Mouse (Mus musculus) heart, postnatal 4 days (tissue): Measurements from ENCODE around the gene Abca8b. TPM values are rescaled to one million over a fixed set of nuclear protein-coding genes. Genes with fewer than 3 reads are reported as not detected.
"Not testable (repeated sequence)": the region's sequence is repeated elsewhere in the genome, so short reads cannot be mapped to it uniquely, and the experiment has no call there.

Source experiments
- DNase-seq: peaks from one replicate; pipeline ENCODE4 v3.0.0; 2021
- total RNA-seq, 2 experiments: library from RNA; stranded (reverse); gene quantifications; 2 replicates each; pipeline ENCODE4 v1.2.3; 2021

Gene Abca8b
- total RNA-seq, 2 experiments from 2014 or later, result 4.5 to 4.7 TPM

DNA sequence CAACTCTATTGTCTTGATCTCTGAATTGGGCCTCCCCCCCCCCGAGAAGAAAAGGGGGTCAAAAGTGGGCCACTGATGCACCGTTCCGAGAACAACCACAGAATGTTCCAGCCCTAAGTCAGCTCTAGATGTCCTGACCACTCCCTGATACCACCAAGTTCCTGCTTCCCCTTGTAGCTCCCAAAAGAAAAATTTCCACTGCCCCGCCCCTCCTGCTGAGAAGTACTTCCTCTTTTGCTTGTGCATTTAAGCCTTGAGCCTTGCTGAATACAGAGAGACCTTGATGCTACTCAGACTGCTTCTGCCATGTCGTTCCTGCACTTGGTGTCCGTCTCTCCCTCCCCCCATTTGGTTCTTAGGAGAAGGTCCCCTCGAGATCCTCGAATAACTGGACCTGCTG lies 82.5 kb downstream of the Abca8b start:
- not testable (repeated sequence) for DNase-seq

- DNase-seq, result not testable (repeated sequence)
These were observed 83.5 kb downstream of the Abca8b start for GRCm38 (mm10) chr11:109912118-109912517.

DNA sequence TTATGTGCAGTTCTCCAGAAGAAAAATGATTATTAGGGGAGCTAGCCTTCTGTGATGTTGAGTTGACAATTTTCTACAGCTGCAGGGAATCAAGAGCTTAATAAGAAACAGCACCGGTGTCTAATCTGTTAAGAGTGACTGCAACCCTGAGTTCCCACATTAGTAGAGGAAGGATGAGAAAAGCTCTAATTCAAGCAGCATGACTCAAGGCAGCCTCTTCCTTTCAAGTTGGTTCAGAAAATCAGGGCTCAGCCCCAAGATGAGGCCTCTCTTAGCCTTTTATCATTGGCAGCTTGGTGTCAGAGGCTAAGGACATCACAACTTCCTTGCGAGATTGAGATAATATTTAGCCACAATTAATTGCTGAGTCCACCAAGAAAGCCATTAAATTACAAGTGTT lies 85.8 kb downstream of the Abca8b start:
- DNase-seq, result no peak

- no peak for DNase-seq
These were observed 87.2 kb downstream of the Abca8b start for GRCm38 (mm10) chr11:109908207-109909031.

DNA sequence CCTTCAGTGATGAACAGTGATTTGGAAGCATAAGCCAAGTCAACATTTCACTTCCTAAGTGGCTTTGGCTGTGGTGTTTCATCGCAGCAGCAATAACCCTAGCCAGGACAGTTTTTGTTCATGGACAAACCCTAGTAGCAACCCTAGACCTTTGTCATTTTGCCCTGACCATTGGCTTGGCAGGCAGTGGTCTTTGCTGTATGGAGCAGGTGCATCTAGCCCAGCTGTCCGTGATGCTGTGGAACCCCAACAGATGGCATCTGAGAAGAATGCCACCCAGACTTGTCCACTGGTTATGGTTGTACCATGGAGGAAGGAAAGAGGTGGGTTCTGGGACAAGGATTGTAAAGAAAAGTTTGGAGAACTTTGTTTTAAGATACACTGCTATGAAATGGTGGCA lies 88.1 kb downstream of the Abca8b start:
- DNase-seq, result no peak

DNA sequence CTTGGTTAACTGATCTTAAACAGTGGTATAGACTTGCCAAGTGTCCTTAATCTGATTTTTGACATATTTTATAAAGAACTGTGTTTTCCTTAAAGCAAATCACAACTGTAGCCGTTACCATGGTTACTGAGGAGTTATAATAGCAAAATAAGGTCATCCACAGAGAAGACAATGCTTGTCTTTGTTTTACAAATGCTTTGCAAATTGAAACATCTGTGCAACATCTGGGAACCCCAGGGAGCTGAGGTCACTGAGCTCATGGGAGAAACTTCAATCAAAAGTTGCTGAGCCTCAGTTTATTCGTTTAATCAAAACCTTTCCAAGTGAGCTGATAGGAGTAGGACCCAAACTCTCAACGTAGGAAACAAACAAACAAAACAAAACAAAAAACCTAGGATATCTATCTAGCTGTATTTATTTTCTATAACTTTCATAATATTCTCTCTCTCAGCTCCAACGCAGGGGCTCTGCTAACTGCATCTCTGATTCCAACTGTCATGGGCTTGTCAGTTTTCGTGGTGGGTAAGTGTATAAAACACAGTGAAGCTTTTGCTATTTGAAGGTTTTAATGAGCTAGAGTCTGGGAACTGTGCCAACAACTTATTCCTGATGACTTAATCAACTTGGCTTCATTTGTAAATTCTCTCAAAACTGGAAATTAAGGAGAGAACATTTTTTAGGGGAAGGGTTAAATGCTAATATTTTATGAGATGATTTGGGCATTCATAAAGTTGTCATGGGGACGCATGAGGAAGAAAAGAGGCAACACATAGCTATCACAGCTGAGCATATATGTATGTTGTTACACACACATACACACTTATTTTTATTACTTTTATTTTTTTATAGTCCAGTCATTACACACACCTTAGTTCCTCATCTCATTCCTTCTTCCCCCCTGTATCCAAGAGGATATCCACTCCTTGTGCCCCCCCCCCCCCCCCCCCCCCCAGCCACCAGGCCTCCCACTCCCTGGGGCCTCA lies 92.7 kb downstream of the Abca8b start:
- DNase-seq, result peak; percentile 42

DNA sequence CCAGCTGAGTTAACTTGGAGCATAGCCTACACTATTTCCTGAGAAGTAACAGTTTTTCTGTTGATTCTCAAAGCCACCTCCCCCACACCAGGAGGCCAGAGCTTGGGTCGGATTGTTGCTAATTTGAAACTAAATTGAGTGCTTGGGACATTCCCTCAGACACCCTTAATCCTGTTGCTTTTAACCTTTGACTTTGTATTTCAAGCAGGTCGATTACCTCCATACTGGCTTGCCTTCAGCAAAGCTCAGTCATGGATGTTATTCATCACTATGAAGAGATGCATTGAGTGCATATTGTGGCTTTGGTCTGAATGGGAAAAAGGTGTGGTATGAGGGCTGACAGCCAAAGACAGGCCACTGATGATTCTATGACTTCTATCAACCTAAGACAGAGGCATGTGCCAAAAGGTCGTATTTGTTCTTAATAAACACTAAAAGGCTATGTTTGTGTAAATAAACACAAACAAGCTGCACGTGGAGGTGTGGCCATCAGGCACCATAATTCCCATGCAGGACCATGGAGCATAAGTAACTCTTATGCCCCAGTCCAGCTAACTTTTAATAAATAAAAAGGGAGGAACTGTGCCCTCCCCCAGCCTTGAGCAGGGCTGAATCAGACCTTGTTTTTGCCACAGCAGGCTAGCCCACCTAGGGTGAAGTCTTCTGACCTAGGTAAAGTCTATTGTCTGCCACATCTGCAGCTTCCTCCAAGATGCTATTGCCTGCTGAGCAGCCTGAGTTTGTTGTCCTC lies 95.0 kb downstream of the Abca8b start:
- no peak for DNase-seq

- DNase-seq, result no peak
These were observed 96.7 kb downstream of the Abca8b start for GRCm38 (mm10) chr11:109898791-109899467.

GRCm38 (mm10) chr11:109895952-109896530 lies 99.6 kb downstream of the Abca8b start:
- no peak for DNase-seq

GRCm38 (mm10) chr11:109895496-109895895 lies 100.1 kb downstream of the Abca8b start:
- peak; percentile 9 for DNase-seq

DNA sequence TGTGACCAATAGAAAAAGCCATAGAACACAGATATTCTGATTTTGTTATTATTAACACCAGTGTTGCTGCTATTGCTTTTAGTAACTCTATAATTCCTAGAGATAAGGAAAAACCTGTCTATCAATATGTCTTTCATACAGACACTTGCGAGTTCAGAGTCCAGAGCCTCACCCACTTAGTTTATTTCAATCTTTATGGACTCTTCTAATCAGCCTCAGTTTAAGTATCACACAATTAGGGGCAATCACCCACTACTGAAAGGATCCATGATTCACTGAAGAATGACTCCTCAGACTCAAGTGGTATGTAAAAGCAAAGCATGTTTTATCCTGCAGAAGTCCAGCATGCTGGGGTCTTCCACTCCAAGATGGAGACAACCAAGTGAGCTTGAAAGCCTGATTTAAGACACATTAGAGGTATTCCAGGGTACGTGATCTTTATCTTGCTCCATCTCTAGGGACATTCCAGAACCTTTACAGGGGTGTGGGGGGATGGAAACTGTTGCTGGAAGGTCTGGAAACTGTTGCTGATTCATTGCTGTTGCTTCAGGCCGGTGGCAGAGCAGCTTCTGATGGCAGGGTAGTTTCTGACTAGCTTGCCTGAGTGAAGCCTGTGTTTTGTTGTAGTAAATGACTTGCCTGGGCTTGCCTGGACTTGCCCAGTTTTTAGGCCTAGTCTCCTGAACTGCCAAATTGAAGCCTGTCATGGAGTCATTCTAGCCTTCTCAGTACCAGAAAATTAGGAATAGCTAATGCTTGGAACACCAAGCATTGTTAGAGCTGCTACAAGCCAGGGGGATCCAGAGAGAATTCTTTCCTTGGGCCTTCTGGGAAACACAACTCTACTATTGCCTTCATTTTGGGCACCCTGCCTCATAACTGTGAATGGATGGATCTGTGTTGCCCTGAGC lies 101.5 kb downstream of the Abca8b start:
- no peak for DNase-seq

- peak; percentile 22 for DNase-seq
These were observed 103.7 kb downstream of the Abca8b start for GRCm38 (mm10) chr11:109891989-109892386.

DNA sequence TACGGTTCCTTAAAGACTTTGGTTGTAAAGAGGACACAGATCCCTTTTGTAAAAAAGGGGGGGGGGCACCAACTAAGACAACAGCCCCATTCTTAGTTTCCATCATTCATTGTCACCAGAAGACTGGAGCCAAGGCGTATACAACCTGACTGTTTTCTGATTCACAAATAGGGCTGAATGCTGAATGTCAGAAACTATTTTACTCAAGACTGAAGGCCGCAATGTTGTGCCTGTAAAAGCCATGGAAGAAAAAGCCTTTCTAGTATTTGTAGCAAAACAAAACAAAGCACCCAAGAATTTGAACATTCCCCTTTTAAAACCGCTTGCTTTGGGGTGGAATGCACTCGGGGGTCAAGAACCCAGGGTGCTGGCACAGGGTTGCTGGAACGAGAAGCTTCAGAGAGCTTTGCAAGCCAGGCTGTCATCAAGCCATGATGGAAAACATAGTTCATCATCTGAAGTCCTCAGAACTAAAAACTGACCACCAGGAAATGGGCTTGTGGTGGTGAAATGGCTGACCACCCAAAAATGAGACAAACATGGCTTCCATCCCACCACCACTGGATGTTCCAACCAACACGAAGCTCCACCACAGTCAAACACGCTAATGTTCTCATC lies 104.2 kb downstream of the Abca8b start:
- DNase-seq, result peak; percentile 28

GRCm38 (mm10) chr11:109889595-109889994 lies 106.0 kb downstream of the Abca8b start:
- no peak for DNase-seq

DNA sequence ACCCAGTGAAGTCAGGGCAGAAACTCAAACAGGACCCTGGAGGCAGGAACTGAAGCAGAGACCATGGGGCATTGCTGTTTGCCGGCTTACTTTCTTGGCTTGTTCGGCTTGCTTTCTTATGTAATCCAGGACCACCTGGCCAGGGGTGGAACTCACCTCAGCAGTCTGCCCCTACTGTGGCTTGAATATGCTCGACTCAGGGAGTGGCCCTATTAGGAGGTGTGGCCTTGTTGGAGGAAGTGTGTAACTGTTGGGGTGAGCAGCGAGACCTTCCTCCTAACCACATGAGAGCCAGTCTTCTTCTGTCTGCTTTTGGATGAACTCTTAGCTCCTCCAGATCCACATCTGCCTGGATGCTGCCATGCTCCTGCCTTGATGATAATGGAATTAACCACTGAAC lies 108.9 kb downstream of the Abca8b start:
- no peak for DNase-seq

DNA sequence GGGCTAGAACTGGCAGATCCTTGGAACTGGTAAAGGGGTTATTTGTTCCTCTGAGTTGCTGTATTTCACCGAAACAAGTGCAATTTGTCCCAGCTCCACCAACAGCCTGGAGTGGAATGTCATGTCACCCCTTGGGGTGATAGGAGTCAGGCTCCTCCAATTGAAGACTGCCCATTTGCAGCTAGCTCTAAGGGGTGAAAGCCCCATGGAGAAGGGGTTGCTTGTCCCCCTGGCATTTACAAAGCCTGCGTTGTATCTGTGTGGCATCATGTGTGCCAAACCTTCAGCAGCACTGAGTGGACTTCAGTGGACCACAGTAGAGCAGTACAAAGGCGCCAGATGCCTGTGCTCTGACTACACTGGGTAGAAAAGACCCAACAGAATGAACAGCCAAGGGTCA lies 110.1 kb downstream of the Abca8b start:
- no peak for DNase-seq

- DNase-seq, result peak; percentile 49
These were observed 110.8 kb downstream of the Abca8b start for GRCm38 (mm10) chr11:109884801-109885200.

DNA sequence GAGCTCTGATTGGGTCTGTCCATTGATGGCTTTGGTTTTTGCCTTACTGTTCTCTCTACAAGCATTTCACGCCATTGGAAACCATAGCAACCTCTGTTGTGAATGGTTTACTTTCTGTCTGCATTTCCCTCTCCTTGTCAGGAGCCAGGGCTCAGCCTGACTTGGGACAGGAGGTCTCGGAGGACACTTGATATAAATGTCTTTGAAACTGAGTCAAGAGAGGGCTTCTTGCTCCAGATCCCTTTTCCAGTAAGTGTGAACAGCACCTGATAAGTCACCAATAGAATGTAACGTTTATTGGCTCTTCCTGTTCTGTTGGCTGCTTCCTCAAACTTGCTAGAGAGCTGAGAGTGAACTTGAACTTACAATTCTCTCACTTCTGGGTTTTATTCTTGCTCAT lies 111.5 kb downstream of the Abca8b start:
- DNase-seq, result no peak
